Mouse (Mus musculus): ENCODE measurements around the gene Aacs.
A peak's percentile ranks its signal among the peaks of the same experiment; 100 is the strongest.

The Aacs gene

DNA sequence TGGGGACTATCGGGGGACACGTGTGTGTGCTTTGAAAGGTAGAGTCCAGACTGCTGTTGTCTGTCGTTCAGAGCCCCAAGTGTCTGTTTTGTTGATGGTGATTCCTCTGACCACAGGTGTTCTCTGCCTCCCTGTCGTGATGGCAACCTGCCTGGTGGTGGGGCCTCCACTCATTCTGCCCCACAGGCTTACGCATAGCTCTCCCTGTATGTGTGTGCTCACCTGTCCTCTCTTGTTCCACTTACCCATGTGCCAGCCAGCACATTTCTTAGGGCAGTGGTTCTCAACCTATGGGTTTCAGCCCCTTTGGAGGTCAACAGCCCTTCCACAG, 17.4 kb downstream of the Aacs start:
- DNase-seq (ENCODE audit: low spot score in 2 of 2) = no peak

DNA sequence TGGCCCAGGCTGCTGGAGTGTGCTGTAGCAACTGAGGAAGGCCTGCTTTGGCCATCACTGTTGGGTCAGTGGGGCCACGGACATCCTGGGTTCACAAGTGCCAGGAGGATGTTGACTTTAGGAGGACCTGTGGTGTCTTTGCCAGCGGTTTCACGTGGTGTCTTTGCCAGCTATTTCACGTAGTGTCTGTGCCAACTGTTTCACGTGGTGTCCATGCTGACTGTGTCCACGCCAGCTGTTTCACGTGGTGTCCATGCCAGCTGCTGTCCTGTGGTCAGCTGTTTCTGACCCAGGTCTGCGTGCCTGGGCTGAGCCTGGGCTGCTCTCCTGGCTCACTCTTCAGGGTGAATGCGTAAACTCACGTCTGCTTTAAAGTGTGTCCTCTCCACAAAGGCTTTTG, 20.0 kb downstream of the Aacs start:
- no peak for DNase-seq (ENCODE audit: low spot score in 2 of 2)

DNA sequence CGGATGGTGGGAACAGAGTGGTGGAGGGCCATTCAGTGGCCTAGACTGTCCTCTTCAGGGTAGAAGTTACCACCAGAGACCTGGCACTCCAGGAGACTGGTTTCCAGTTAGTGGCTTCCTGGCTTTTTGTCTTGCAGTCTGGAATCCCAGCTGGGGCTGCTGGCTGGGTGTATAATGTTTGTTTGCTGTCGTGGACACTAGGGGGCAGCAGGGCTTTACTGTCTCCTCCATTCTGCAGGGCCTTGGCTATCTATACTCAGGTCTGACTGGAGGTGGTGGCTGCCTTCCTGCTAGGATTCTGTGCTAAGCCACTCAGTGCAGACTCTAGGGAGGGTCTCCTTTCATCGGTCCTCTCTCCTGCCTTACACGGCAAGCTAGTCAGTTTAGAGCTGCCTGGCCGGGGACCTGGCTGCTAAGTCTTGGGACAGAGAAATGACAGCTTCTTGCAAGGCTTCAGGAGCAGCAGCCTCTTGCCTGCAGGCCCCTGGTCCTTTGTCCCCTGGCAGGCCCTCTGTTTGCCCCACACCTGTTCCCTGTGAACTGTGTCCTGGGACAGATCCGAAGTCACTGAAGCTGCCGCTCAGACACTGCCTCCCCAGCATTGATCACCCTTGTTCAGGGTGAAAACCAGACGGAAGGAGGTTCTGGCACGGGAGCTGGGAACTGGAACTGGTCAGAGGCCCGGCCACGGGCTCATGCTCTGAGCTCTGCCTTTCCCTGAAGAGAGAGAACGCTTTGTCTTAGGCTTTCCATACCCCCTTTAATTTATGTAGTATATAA, 22.4 kb downstream of the Aacs start:
- peak; percentile 55 to 80 for DNase-seq (ENCODE audit: low spot score in 2 of 2)

DNA sequence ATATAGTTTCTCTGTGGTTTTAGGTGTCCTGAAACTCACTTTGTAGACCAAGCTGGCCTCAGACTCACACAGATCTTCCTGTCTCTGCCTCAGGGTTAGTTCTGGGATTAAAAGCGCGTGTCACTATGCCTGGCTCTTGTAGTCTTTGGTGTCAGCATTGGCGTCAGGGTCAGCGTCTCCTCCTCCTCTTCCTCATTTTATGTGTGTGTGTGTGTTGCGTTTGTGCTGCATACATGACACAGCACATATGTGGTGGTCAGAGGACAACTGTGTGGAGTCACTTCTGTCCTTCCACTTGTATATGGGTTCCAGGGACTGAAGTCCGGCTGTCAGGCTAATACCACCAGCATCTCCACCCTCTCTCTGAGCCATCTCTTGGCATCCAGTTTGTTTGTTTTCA, 25.9 kb downstream of the Aacs start:
- no peak for DNase-seq (ENCODE audit: low spot score in 2 of 2)

DNA sequence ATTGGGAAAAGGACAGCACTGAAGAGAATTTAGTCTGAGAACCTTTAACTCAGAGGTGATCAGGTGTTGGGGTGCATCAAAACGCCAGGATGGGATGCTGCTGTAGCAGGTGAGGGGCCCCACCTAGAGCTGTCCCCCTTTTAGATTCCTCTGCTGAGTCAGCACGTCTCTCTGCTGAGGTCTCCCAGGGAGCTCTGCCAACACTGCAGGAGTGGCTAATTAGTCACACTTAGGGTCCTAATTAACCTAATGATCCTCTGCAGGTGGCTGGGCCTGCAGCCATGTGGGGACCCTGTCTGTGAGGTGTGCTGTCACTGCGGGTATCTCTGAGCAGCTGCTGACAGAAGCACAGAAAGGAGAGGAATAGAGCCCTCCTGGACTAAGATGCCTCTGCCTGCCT, 26.6 kb downstream of the Aacs start:
- DNase-seq (ENCODE audit: low spot score in 2 of 2) = no peak

DNA sequence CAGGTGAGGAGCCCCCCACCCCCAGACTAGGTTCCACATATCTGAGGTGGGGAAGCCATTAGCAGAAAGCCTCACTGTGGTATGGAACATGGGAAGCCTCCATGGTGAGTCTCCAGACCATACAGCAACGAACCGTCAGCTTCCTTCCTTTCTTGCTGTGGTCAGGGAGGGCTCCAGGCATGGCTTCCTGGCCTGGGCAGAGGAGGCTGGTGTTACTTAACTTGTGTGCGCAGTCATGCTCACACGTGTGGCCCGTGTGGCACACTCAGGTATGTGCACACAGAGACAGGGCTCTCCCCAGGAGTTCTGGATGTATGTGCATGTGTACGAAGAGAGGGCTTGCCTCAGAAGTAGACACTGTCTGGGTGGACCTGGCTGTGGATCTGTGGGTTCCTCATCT, 28.0 kb downstream of the Aacs start:
- DNase-seq (ENCODE audit: low spot score in 2 of 2) = no peak

DNA sequence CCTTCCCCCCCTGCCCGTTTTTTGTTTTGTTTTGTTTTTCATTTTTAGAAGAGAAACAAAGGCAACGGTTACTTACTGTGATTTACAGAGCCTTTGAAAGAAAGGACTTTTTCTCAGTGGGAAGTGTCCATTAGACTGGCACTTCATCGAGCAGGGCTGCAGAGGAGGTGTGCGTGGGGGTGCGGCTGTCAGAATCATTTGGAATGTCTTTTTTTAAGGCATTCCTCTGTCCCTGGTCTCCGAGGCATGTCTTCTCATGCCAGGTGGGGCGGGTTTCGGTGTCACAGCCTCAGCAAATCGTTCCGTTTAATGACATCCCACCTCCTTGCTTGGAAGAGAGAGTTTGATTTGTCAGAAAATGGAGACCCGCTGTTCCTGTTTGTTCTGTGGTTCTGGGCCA, 29.1 kb downstream of the Aacs start:
- DNase-seq (ENCODE audit: low spot score in 2 of 2) = no peak

DNA sequence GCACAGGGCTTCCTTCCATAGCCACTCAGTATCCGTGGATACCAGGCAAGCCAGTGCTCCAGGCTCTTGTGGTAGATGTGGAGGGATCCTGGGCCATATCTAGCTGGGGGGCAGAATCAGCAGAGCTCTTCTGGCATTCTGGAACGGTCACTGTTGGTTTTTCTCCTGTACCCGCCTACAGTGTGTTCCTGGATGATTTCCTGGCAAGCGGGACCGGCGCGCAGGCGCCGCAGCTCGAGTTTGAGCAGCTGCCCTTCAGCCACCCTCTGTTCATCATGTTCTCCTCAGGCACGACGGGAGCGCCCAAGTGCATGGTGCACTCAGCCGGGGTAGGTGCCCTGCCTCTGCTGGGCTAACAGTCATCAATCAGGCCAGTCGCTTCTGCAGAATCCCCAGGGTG, 30.4 kb downstream of the Aacs start:
- DNase-seq (ENCODE audit: low spot score in 2 of 2) = no peak

DNA sequence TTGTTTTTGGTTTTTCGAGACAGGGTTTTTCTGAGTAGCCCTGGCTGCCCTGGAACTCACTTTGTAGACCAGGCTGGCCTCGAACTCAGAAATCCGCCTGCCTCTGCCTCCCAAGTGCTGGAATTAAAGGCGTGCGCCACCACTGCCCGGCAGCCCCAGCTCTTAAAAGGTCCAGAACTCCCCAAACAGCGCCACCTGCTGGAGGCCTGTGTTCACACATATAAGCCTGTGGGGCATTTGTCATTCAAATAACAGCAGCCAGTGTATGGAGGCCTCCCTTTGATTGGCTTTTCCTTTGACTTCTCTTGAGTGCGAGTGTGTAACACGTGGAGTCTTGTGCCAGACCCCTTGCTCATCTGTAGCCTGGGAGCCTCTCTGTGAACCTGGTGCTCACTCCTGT, 32.0 kb downstream of the Aacs start:
- no peak for DNase-seq (ENCODE audit: low spot score in 2 of 2)

DNA sequence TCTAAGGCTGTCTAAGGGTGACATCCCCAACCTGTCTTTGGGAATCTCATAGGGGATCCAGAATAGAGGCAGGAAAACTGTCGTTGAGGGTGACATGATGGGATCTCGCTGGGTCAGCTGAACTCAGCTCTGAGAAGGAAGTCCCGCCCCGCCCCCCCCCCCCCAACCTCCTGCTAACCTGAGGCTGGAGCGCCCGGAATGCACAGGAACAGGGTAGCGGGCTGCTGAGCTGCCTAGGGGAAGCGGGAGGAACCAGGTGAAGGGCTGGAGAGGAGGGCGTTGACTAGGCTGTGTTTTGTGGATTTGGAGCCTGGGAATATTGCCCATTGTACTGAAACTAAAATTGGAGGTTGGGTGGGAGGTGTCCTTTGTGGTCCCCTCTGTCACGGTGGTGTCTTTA, 32.4 kb downstream of the Aacs start:
- no peak for DNase-seq (ENCODE audit: low spot score in 2 of 2)

DNA sequence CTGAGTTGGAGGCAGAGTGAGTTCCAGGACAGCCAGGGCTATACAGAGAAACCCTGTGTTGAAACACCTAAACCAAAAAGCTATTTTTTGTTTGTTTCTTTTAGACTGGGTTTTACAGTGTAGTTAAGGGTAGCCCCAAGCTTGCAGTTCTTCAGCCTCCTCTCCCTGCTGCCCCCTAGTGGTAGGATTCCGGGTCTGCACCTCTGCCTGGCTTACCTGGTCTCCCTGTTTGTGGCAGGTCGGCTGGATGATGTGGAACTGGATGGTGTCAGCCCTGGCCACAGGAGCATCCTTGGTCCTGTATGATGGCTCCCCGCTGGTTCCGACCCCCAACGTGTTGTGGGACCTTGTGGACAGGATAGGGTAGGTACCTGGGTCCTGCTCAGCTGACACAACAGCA, 33.9 kb downstream of the Aacs start:
- DNase-seq (ENCODE audit: low spot score in 2 of 2) = peak; percentile 68 to 89

DNA sequence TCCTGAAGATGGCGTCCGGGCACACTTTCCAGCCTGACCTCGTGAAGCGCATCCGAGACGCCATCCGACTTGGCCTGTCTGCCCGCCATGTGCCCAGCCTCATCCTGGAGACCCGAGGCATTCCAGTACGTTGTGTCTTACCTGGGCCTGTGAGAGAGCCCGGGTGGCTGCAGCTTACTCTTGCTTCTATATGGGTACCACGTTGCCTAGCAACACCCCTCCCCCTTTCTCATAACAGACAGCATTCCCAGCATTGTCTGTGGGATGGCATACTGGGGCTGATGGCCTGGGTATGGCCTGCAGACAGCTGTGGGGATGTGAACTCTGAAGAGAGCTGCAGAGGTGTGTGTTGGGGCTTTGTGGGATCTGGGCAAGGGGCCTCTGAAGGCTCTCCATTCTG, 39.4 kb downstream of the Aacs start:
- no peak for DNase-seq (ENCODE audit: low spot score in 2 of 2)

DNA sequence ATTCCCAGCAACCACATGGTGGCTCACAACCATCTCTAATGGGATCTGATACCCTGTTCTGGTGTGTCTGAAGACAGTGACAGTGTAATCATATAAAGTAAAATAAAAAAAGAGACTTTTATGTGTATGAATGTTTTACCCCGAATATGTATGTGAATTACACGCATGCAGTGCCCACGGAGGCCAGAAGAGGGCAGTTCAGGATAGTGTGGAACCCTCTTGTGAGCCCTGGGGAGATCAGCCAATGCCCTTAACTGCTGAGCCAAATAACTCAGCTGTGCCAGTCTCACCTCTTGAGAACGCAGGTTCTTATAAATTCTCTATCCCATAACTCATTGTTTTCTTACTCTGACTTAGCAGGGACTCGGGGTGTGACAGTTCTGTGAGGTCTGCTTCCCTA, 43.0 kb downstream of the Aacs start:
- peak in 1 of 2 experiments; percentile 71 for DNase-seq (ENCODE audit: low spot score in 2 of 2)

DNA sequence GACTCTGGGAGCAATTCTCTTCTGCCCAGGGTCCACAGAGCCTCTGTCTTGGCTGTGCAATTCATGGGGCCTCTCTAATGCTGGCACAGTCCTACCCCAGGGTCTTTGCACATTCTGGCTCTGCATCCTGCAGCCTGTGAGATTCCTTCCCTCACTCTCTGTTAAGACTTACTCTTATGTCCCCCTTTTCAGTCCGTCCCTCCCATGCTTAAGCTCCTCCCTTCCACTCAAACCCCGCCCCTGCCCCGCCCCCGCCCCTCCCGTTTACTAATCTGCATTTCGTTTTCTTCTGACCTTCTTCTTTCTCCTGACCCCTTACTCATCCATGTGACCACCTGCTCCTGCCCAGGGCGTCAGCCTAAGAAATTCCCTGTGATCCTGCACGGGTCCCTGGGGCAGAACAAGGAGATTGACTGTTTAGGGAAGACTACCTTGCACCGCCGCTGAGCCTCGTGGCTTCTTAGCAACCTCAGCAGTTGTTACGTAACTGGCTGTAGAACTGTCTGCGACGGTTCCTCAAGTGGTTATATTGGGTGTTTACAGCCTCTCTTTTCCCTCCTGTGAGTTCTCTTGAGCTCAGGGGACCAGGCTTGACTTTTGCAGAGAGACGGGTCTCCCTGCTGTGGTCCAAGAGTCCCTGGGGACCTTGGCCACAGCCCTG, 45.4 kb downstream of the Aacs start:
- peak; percentile 26 to 68 for DNase-seq (ENCODE audit: low spot score in 2 of 2)

DNA sequence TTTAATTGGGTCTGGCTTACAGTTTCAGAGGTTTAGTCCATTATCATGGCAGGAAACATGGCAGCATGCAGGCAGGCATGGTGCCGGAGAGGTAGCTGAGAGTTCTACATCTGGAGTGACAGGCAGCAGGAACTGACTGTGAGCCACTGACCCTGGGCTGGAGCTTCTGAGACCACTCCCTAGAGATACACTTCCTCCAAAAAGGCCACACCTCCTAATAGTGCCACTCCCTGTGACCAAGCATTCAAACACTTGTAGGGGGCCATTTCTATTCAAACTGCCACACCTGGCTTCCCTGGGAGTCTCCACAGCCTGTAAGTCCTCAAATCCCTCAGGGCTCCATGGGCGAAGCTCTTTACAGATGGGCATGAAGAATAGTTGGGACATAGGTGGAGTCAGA, 47.7 kb downstream of the Aacs start:
- DNase-seq (ENCODE audit: low spot score in 2 of 2) = no peak

DNA sequence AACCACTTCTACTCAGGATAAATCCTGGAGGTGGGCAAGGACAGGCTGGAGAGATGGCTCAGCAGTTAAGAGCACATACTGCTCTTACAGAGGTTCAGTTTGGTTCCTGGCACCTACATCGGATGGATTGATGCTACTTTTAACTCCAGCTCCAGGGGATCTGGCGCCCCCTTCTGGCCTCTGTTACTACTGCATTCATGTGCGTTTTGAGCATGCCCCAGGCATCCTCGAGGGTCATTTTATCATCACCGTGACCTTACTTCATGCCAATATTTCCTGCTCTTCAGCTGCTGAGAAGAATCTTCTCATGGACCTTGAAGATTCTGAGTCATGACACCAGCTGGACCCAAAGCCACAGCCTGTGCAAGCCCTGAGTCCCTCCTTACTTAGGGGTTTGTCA, 49.9 kb downstream of the Aacs start:
- DNase-seq (ENCODE audit: low spot score in 2 of 2) = no peak

DNA sequence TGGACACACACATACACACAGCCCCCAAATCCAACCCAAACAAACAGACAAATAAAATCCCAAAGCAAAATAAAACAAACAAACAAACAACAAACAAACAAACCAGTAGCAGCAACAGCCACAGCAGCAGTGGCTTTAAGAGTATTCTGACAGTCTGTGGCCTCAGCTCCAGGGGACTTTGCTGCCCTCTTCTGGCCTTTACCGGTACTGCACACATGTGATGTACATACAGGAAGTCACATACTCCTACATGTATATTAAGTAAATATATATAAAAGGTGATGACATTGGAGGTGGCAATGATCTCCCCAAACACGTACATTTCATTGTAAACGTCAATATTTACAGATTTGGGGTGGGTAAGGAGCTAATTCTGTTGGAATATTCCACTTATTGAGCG, 50.9 kb downstream of the Aacs start:
- peak in 1 of 2 experiments; percentile 39 for DNase-seq (ENCODE audit: low spot score in 2 of 2)

DNA sequence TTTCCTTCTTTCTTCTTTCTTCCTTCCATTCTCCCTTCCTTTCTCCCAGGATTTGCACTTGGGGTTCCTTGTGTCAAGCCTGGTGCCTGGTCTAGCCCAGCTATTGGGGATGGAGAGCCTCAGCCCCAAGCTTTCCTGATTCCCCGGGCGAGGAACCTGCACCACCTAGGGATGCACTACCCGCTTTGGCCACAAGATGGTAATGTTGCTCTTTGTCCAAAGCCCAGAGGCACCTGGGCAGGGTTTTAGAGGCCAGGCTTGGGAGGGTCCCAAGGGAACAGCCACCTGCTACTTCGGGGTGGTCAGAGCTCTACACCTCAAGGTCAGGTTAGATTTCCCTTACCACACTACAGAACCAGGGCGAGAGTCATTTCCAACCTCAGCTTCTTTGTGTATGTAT, 53.5 kb downstream of the Aacs start:
- peak; percentile 52 to 86 for DNase-seq (ENCODE audit: low spot score in 2 of 2)

DNA sequence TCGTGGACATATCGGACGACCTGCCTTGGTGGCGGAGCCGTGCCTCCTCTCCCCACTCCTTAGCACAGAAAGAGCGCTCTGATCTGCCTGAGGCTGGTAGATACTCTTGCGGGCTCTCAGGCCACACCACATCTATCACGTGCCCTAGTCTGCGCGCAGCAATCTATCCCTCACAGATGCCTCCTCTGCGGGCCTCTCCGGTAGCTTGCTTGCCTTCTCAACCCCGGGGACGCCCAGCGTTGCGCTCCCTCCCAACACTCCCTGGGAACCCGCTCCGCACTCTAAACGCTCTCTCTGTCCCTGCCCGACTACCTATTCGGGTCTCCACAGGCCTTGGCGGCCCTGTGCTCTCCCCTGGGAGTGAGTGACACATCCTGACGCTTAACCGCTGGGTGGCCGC, 56.0 kb downstream of the Aacs start, which contains the start of gene Tmem132b:
Gene Tmem132b, plus strand, starts transcription at position 141 of the 400 bp plus-strand sequence.
- DNase-seq (ENCODE audit: low spot score in 2 of 2) = no peak

DNA sequence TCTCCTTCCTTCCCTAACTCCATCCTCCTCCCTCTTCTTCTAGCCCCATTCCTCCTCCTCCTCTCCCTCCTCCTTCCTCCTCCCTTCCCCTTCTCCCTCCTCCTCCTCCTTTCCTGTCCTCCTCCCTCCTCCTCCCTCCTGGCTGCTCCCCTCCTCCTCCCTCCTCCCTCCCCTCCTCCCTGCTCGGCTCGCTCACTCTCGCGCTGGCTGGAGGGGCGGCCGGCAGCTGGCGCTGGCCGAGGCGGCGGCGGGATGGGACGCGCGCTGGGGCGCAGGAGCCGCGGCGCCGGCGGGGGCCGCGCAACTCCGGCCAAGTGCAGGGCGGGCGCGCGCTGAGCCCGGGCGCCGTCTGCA, 56.6 kb downstream of the Aacs start:
- no peak for DNase-seq (ENCODE audit: low spot score in 2 of 2)

DNA sequence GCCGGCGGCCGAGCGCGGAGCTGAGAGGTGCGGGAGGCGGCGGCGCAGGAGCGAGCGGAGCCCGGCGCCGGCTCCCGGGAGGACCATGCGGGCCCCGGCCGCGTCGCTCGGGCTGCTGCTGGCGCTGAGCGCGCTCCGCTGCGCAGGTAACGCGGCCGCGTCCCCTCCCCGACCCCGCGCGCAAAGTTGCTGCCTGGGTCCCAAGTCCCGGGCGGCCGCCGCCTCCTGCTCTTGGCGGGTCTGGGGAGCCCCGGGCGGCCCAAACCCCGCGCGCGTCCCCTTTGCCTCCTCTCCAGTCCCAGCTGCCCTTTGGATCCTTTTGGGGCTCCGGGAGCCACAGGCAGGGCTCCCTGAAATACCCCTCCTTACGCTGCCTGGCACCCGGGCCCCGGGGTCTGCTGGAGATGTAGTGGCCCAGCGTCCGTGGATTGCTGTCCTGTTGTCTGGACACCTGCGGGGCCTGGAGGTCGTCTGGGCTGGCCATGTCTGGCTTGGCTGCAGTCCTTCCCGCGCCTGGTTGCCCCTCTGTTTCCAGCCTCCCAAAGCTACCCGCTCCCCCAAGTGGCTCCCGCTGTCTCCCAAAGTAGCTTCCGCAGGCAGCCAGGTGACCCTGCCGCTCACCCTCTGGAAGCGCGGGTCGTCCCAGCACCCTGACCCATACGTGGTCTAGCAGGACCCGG, 57.1 kb downstream of the Aacs start:
- peak in 1 of 2 experiments; percentile 60 for DNase-seq (ENCODE audit: low spot score in 2 of 2)

DNA sequence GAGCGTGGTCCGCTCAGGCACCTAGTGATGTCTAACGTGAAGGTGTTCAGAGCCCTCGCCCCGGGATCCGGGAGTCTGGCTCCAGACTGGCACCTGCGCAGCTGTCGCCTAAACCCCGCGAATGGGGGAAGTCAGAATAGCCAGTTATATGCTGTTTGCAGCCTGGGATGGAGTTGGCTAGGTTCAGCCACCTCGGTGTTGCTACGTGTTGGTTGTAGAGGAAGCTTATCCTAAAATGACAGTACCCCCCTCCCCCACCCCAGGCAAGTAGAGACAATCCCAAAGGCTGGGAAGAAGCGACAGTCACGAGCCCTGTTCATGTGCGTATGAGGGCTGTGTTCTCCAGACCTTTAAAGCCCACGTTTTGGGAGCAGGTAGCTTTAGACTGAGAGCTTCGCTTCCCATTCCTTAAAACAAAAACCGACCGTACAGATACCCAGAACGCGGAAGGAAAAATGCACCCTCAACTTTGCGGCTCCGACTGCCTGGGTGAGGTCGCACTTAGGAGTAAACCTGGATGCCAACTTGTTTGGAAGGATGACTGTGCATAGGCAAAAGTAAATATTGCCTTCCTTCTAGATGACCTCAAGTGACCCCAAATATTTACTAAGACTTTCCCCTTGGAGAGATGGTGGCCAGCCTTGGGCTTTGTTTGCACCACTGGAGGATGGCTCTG, 57.7 kb downstream of the Aacs start:
- no peak for DNase-seq (ENCODE audit: low spot score in 2 of 2)

DNA sequence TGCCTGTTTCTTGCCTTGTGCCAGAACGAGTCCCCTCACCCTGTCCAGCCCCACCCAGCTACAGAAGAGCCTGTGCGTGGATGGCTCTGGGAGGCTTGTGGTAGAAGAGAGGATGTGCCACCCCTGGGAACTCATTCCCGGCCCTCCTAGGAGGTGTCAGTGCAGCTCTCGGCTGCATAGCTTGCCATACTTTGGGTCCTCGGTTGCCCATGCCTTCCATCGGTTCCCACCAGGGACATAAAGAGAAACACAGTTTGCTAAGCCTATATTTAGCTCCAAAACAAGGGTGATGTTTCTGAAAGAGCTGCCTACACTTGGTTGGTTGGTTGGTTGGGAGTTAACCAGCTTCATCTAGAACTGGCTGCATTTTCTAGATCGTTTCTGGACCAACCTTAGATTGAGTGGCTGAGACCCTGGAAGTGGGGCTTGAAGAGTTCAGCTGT, 58.6 kb downstream of the Aacs start:
- DNase-seq (ENCODE audit: low spot score in 2 of 2) = no peak
